Mouse (Mus musculus) forebrain, embryonic 12.5 days (tissue): ENCODE measurements around the gene Lce1j. TPM values are rescaled to one million over a fixed set of nuclear protein-coding genes. Genes with fewer than 3 reads are reported as not detected.

ENCODE experiments used
- polyA plus RNA-seq: library from polyadenylated mRNA; unstranded; fragments of >200 nt; fragmentation: Nextera tagmentation; extraction: Ambion mirVana; gene quantifications from 2 replicates; pipeline ENCODE4 v1.2.1, GENCODE M21; 2016

The Lce1j gene
- polyA plus RNA-seq, 1 experiment from 2014 or later: not detected

Other genes with a start within 250 kb of the Lce1j start
- gene Ivl, start 216.8 kb downstream of the Lce1j start, polyA plus RNA-seq: not detected in 2 replicates
- not detected in 2 replicates for gene Smcp, start 201.5 kb downstream of the Lce1j start, polyA plus RNA-seq
- gene 2210017I01Rik, start 183.0 kb downstream of the Lce1j start, polyA plus RNA-seq: not detected in 2 replicates
- not detected in 2 replicates for gene Lce6a, start 168.9 kb downstream of the Lce1j start, polyA plus RNA-seq
- gene Lce1a1, start 142.2 kb downstream of the Lce1j start, polyA plus RNA-seq: not detected in 2 replicates
- gene Lce1b, start 133.6 kb downstream of the Lce1j start, polyA plus RNA-seq: not detected in 2 replicates
- gene Lce1a2, start 120.2 kb downstream of the Lce1j start, polyA plus RNA-seq: not detected in 2 replicates
- not detected in 2 replicates for gene Lce1c, start 111.3 kb downstream of the Lce1j start, polyA plus RNA-seq
- gene Lce1d, start 103.3 kb downstream of the Lce1j start, polyA plus RNA-seq: not detected in 2 replicates
- gene Lce1e, start 81.4 kb downstream of the Lce1j start, polyA plus RNA-seq: not detected in 2 replicates
- gene Lce1f, start 70.2 kb downstream of the Lce1j start, polyA plus RNA-seq: not detected in 2 replicates
- not detected in 2 replicates for gene Gm38119, start 51.4 kb downstream of the Lce1j start, polyA plus RNA-seq
- not detected in 2 replicates for gene Lce1g, start 38.2 kb downstream of the Lce1j start, polyA plus RNA-seq
- gene Lce1h, start 25.4 kb downstream of the Lce1j start, polyA plus RNA-seq: not detected in 2 replicates
- not detected in 2 replicates for gene Lce1i, start 11.6 kb downstream of the Lce1j start, polyA plus RNA-seq
- not detected in 2 replicates for gene Lce1k, start 17.4 kb upstream of the Lce1j start, polyA plus RNA-seq
- gene Kprp, start 36.7 kb upstream of the Lce1j start, polyA plus RNA-seq: not detected in 2 replicates
- not detected in 2 replicates for gene Lce1l, start 60.8 kb upstream of the Lce1j start, polyA plus RNA-seq
- not detected in 2 replicates for gene 2310050C09Rik, start 79.7 kb upstream of the Lce1j start, polyA plus RNA-seq
- not detected in 2 replicates for gene Lce3a, start 135.7 kb upstream of the Lce1j start, polyA plus RNA-seq
- not detected in 2 replicates for gene Lce3b, start 142.5 kb upstream of the Lce1j start, polyA plus RNA-seq
- not detected in 2 replicates for gene Lce3c, start 154.0 kb upstream of the Lce1j start, polyA plus RNA-seq
- gene Lce3d, start 166.9 kb upstream of the Lce1j start, polyA plus RNA-seq: not detected in 2 replicates
- not detected in 2 replicates for gene Lce3e, start 176.5 kb upstream of the Lce1j start, polyA plus RNA-seq
- gene Lce3f, start 201.7 kb upstream of the Lce1j start, polyA plus RNA-seq: not detected in 2 replicates
- not detected in 2 replicates for gene Crct1, start 225.2 kb upstream of the Lce1j start, polyA plus RNA-seq
- not detected in 2 replicates for gene Lce1m, start 228.5 kb upstream of the Lce1j start, polyA plus RNA-seq